Mouse (Mus musculus) hindbrain, embryonic 12.5 days (tissue): ENCODE results near the gene Rflnb. TPM values are rescaled to one million over a fixed set of nuclear protein-coding genes. Genes with fewer than 3 reads are reported as not detected.

Experiments
- ATAC-seq: fragments of 200-750 bp; cut with Nextera tagmentation; 2 replicates; pipeline ENCODE4 v1.8.0; 2017; ENCODE audit warnings: moderate TSS enrichment; ENCODE audit not compliant: low FRiP score
- H3K27ac ChIP-seq: fragments of 300-500 bp; sonication (generic); 2 replicates; pipeline ENCODE4 v1.5.1; 2016; ENCODE audit warnings: mild to moderate bottlenecking
- H3K27me3 ChIP-seq: fragments of 300-500 bp; sonication (generic); 2 replicates; pipeline ENCODE4 v1.6.1; 2016; ENCODE audit warnings: mild to moderate bottlenecking
- H3K36me3 ChIP-seq: fragments of 300-500 bp; sonication (generic); 2 replicates; pipeline ENCODE4 v1.6.1; 2016; ENCODE audit warnings: mild to moderate bottlenecking
- H3K4me1 ChIP-seq: fragments of 300-500 bp; sonication (generic); 2 replicates; pipeline ENCODE4 v1.6.1; 2016
- H3K4me2 ChIP-seq: fragments of 300-500 bp; sonication (generic); replicated peaks from 2 replicates; pipeline ENCODE4 v1.6.1; 2016; ENCODE audit warnings: mild to moderate bottlenecking
- H3K4me3 ChIP-seq: fragments of 300-500 bp; sonication (generic); 2 replicates; pipeline ENCODE4 v1.5.1; 2016; ENCODE audit warnings: mild to moderate bottlenecking
- H3K9ac ChIP-seq: fragments of 300-500 bp; sonication (generic); 2 replicates; pipeline ENCODE4 v1.6.1; 2016; ENCODE audit warnings: mild to moderate bottlenecking, moderate library complexity
- H3K9me3 ChIP-seq: fragments of 300-500 bp; sonication (generic); replicated peaks from 2 replicates; pipeline ENCODE4 v1.6.1; 2016; ENCODE audit warnings: mild to moderate bottlenecking
- WGBS: fragments of 180-500 bp; shearing (Covaris S2); methylation state at CpG from one replicate; pipeline ENCODE4 v1.1.7; 2016; 5-methylcytosine and 5-hydroxymethylcytosine counted together
- polyA plus RNA-seq: library from polyadenylated mRNA; unstranded; fragments of >200 nt; fragmentation: Nextera tagmentation; extraction: Ambion mirVana; gene quantifications from 2 replicates; pipeline ENCODE4 v1.2.1, GENCODE M21; 2016

Gene Rflnb
- polyA plus RNA-seq, 1 experiment from 2014 or later, result 25.4 TPM

- WGBS, result 46% methylated on average over 5 of the region's 5 CpGs
- no peak for ATAC-seq
- Histone ChIP-seq H3K9me3 (no peaks in the 10 kb centered on the region), H3K36me3 (peaks cover 6% of the 10 kb centered on the region), H3K4me2 (no peak overlapping the region), H3K27ac (no peak overlapping the region), H3K27me3 (no peaks in the 10 kb centered on the region), H3K4me3 (no peak overlapping the region), H3K9ac (no peak overlapping the region), H3K4me1 (peaks cover 3% of the 10 kb centered on the region; the same call in 1 of the 2 replicates)
Measured at GRCm38 (mm10) chr11:76050967-76051512, 23.5 kb upstream of the Rflnb start.

GRCm38 (mm10) chr11:76050509-76050908 lies 22.9 kb upstream of the Rflnb start:
- 35% methylated on average over 3 of the region's 3 CpGs for WGBS

GRCm38 (mm10) chr11:76045367-76045766 lies 17.8 kb upstream of the Rflnb start:
- H3K4me2 ChIP-seq, result no peak overlapping the region
- no peaks in the 10 kb centered on the region for H3K27me3 ChIP-seq
- H3K4me3 ChIP-seq, result no peak overlapping the region
- no peaks in the 10 kb centered on the region for H3K9me3 ChIP-seq
- peaks cover 14% of the 10 kb centered on the region for H3K4me1 ChIP-seq
- no peak for ATAC-seq
- peaks cover 13% of the 10 kb centered on the region for H3K36me3 ChIP-seq
- H3K27ac ChIP-seq, result no peak overlapping the region
- 81% methylated on average over 6 of the region's 6 CpGs for WGBS
- no peak overlapping the region for H3K9ac ChIP-seq

More at GRCm38 (mm10) chr11:76050509-76050908, 22.9 kb upstream of the Rflnb start:
- peaks cover 3% of the 10 kb centered on the region; the same call in 1 of the 2 replicates for H3K4me1 ChIP-seq
- H3K27me3 ChIP-seq, result no peaks in the 10 kb centered on the region
- no peak for ATAC-seq
- no peaks in the 10 kb centered on the region for H3K9me3 ChIP-seq
- H3K27ac ChIP-seq, result no peak overlapping the region
- H3K9ac ChIP-seq, result no peak overlapping the region
- peaks cover 6% of the 10 kb centered on the region for H3K36me3 ChIP-seq
- no peak overlapping the region for H3K4me2 ChIP-seq
- no peak overlapping the region for H3K4me3 ChIP-seq

DNA sequence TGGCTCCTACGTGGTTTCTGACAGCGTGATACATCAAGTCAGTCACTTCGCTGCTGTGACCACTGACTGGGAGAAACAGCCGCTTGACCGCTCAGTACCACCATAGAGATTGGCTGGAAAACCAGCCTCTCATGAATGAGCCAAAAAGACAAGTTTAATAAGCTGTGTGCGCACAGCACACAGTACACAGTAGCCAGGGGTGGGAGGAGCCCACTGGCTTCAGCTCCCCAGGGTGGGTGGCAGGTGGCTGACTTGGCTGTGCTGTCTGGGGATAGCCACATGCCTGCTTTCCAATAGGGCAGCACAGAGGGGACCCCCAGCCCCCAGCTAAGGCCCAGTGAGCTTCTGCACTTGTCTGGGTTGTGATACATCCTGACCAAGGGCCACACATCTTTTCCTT lies 16.9 kb upstream of the Rflnb start:
- peak; percentile 48; the same call in 1 of the 2 replicates for ATAC-seq
- Histone ChIP-seq H3K36me3 (peaks cover 13% of the 10 kb centered on the region), H3K27me3 (no peaks in the 10 kb centered on the region), H3K4me2 (no peak overlapping the region), H3K4me1 (peaks cover 14% of the 10 kb centered on the region), H3K27ac (peak overlapping the region; percentile 23; the same call in 1 of the 2 replicates), H3K4me3 (no peak overlapping the region), H3K9ac (no peak overlapping the region), H3K9me3 (no peaks in the 10 kb centered on the region)
- 68% methylated on average over 6 of the region's 6 CpGs for WGBS

DNA sequence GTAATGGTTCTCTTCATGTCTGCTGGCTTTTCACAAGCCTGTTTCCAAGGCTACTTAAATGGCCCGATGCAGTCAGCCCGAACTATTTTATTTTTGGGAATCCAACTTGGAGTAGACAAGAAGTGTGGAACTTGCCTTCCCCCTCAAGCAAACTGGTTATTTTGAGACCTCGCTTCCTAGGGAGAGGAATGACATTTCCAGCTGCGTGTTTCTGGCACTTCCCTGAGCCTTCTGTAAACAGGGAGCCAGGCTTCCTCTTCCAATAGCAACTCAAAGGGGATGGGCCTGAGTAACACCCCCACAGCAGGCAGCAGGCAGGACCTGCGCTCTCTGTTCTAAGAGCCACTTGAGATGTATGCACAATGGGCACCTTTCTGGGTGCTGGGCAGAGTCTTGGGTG lies 15.3 kb upstream of the Rflnb start:
- H3K27ac ChIP-seq, result no peak overlapping the region
- H3K4me1 ChIP-seq, result peaks cover 14% of the 10 kb centered on the region
- WGBS, result 37% methylated on average over 5 of the region's 5 CpGs
- H3K9ac ChIP-seq, result no peak overlapping the region
- H3K4me2 ChIP-seq, result no peak overlapping the region
- no peak for ATAC-seq
- H3K36me3 ChIP-seq, result peaks cover 13% of the 10 kb centered on the region
- no peak overlapping the region for H3K4me3 ChIP-seq
- H3K27me3 ChIP-seq, result no peaks in the 10 kb centered on the region
- no peaks in the 10 kb centered on the region for H3K9me3 ChIP-seq

GRCm38 (mm10) chr11:76042041-76042638 lies 14.6 kb upstream of the Rflnb start:
- no peak overlapping the region for H3K4me3 ChIP-seq
- H3K9ac ChIP-seq, result no peak overlapping the region
- no peak for ATAC-seq
- WGBS, result 59% methylated on average over 10 of the region's 10 CpGs
- no peaks in the 10 kb centered on the region for H3K27me3 ChIP-seq
- H3K9me3 ChIP-seq, result no peaks in the 10 kb centered on the region
- H3K27ac ChIP-seq, result no peak overlapping the region
- H3K4me1 ChIP-seq, result peaks cover 14% of the 10 kb centered on the region
- H3K4me2 ChIP-seq, result no peak overlapping the region
- peaks cover 13% of the 10 kb centered on the region for H3K36me3 ChIP-seq

DNA sequence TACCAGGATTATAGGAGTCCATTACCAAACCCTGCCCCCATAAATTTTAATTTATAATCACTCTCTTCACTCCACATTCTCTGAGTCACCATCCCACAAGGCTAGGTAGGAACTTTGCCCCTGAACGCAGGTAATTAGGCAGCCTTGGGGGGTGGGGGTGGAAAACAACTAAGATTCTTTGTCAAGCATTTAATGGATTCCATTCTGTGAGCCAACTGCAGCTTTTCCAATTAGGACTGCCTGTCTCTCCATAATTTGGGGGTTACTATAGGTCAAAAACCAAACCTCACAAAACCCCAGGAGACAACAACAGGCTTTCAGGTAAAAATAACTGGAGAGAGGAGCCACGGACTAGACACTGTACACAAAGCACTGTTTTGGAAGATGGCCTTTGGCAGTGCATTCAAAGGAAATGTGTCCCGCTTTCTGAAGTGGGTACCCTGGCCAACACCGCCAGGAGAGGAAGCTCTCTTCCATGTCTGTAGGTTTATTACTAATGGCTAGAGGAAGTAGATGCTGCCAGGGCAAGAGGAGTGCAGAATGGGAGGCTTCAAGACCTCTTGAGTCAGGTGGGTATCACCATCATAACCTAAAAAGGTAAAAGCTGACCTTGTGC lies 13.3 kb upstream of the Rflnb start:
- H3K36me3 ChIP-seq, result peaks cover 7% of the 10 kb centered on the region; the same call in 1 of the 2 replicates
- H3K27me3 ChIP-seq, result no peaks in the 10 kb centered on the region
- ATAC-seq, result no peak
- H3K4me1 ChIP-seq, result peaks cover 14% of the 10 kb centered on the region
- no peak overlapping the region for H3K27ac ChIP-seq
- H3K9me3 ChIP-seq, result no peaks in the 10 kb centered on the region
- H3K4me3 ChIP-seq, result no peak overlapping the region
- H3K9ac ChIP-seq, result no peak overlapping the region
- no peak overlapping the region for H3K4me2 ChIP-seq
- WGBS, result 80% methylated on average over 4 of the region's 4 CpGs

DNA sequence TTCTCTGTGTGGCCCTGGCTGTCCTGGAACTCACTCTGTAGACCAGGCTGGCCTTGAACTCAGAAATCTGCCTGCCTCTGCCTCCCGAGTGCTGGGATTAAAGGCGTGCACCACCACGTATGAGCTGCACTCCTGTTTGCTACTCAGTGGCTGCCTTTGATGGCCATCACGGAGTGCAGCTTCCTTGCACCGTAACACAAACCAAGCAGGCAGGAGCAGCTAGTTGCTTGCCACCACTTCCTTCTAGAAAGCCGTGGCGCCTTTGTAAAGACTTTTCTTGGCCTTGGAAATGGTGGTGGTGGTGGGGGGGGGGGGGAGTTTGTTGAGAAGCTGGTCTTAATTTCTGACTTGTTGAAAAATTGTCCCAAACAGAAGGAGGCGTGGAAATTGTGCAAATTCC lies 12.5 kb upstream of the Rflnb start:
- Histone ChIP-seq H3K27me3 (no peaks in the 10 kb centered on the region), H3K9me3 (no peaks in the 10 kb centered on the region), H3K27ac (no peak overlapping the region), H3K4me3 (no peak overlapping the region), H3K36me3 (peaks cover 5% of the 10 kb centered on the region; the same call in 1 of the 2 replicates), H3K4me2 (no peak overlapping the region), H3K4me1 (peaks cover 14% of the 10 kb centered on the region), H3K9ac (no peak overlapping the region)
- ATAC-seq, result no peak
- 88% methylated on average over 8 of the region's 8 CpGs for WGBS

- Histone ChIP-seq H3K36me3 (no peaks in the 10 kb centered on the region), H3K27ac (no peak overlapping the region), H3K4me1 (peaks cover 8% of the 10 kb centered on the region), H3K4me2 (no peak overlapping the region), H3K27me3 (no peaks in the 10 kb centered on the region), H3K9me3 (no peaks in the 10 kb centered on the region), H3K4me3 (no peak overlapping the region), H3K9ac (no peak overlapping the region)
- ATAC-seq, result no peak
- 82% methylated on average over 3 of the region's 3 CpGs for WGBS
Measured at GRCm38 (mm10) chr11:76039271-76040053, 11.9 kb upstream of the Rflnb start.

- Histone ChIP-seq H3K4me2 (no peak overlapping the region), H3K27ac (no peak overlapping the region), H3K4me3 (no peak overlapping the region), H3K27me3 (no peaks in the 10 kb centered on the region), H3K4me1 (no peaks in the 10 kb centered on the region; the same call in 1 of the 2 replicates), H3K36me3 (no peaks in the 10 kb centered on the region), H3K9me3 (no peaks in the 10 kb centered on the region), H3K9ac (no peak overlapping the region)
- no peak for ATAC-seq
- WGBS, result 38% methylated on average over 6 of the region's 6 CpGs
Measured at GRCm38 (mm10) chr11:76037581-76038294, 10.2 kb upstream of the Rflnb start.

GRCm38 (mm10) chr11:76035182-76035581 lies 7.6 kb upstream of the Rflnb start:
- no peak overlapping the region for H3K4me3 ChIP-seq
- ATAC-seq, result no peak
- 83% methylated on average over 8 of the region's 8 CpGs for WGBS

DNA sequence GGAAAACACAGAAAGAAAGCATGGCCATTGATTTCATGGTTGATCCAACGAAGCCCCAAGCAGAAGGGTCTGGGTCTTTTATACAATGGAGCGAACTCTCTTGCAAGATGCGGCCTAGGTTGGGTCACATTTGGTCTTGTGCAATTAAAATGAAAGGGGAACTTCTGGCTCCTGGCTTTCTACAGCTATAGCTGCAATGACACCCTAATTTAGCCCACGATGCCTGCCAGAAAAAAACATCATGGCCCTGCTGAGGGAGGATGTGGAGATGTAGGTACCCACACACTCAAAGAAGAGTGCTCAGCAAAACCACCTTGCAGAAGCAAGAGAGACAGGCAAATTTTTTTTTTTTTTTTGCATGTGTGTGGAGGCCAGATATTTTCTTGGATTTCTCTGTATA lies 6.3 kb upstream of the Rflnb start:
- Histone ChIP-seq H3K4me2 (no peak overlapping the region), H3K9ac (no peak overlapping the region), H3K9me3 (no peaks in the 10 kb centered on the region), H3K4me1 (peaks cover 3% of the 10 kb centered on the region; the same call in 1 of the 2 replicates), H3K36me3 (no peaks in the 10 kb centered on the region), H3K4me3 (no peak overlapping the region), H3K27me3 (peaks cover 7% of the 10 kb centered on the region), H3K27ac (no peak overlapping the region)
- ATAC-seq, result no peak
- WGBS, result 59% methylated on average over 4 of the region's 4 CpGs

More at GRCm38 (mm10) chr11:76035182-76035581, 7.6 kb upstream of the Rflnb start:
- Histone ChIP-seq H3K9me3 (no peaks in the 10 kb centered on the region), H3K4me2 (no peak overlapping the region), H3K27me3 (no peaks in the 10 kb centered on the region), H3K9ac (no peak overlapping the region), H3K4me1 (peaks cover 3% of the 10 kb centered on the region; the same call in 1 of the 2 replicates), H3K27ac (no peak overlapping the region), H3K36me3 (no peaks in the 10 kb centered on the region)
